Mouse (Mus musculus): ENCODE data around the gene Nmt1. TPM values are rescaled to one million over a fixed set of nuclear protein-coding genes. Genes with fewer than 3 reads are reported as not detected.

The Nmt1 gene
- polyA plus RNA-seq, 1 experiment from 2014 or later = 36.7 TPM

DNA sequence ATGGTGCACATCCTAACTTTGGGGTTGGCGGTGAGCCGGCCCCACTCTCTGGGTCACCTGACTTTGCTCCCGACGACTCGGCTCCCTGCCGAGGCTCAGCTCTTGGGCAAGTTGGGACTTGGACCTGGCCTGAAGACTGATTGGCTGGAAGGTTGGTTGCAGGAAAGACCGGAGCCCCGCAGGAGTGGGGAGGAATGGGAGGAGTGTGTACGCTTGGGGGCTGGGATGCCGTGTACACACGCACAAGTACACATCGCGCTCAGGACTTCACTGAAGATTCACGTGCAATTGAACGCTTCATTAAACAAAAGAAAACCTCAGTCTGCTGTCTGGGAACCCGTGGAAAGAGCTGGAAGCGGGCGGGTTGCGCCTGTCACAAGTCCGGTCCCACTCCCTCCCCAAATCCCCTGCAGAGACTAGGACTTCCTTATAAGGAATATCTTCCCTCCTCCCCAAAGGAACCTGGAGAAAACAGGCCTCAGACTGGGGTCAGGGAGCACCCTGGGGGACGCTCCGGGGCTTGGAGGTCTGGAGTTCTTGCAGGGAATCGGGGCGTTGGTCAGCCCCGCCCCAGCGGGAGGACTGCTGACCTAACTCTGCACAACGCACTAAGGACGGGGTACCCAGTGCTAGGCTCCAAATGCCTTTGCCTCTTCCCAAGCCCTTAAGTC, 84.0 kb downstream of the Nmt1 start:
- ATAC-seq (ENCODE audit: insufficient read depth) = no peak

DNA sequence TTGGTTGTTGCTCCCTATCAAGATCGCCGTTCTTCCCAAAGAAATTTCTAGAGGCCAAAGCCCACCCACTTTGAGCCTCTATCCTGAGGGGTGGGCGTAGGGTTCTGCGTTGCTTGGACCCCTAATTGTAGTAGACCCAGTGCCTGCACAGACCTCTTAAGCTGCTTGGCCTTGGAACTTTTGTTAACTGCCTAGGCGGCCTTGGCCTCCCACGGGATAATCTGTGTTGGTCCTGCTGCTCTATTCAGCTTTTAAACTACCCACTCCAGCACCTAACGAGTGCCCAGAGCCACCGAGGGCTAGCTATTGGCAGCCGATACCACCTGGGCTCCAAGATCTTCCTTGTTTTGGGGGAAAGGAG, 84.5 kb downstream of the Nmt1 start:
- H3K27me3 ChIP-seq = peaks cover 21% of the 10 kb centered on the region
- peaks cover 29% of the 10 kb centered on the region for H3K36me3 ChIP-seq (replicated peaks)
- WGBS (ENCODE audit: insufficient replicate concordance) = 48% methylated on average over 9 of the region's 9 CpGs
- ATAC-seq (ENCODE audit: insufficient read depth) = no peak
- peak overlapping the region; percentile 65 for H3K4me2 ChIP-seq
- H3K9me3 ChIP-seq (replicated peaks) = no peaks in the 10 kb centered on the region
- peaks cover 55% of the 10 kb centered on the region for H3K4me1 ChIP-seq (replicated peaks)
- peak overlapping the region; percentile 39 for H3K4me3 ChIP-seq (replicated peaks)
- H3K27ac ChIP-seq (replicated peaks) = 0 out of 2 replicates have a peak overlapping the region, but pooled peaks have one; percentile 25
- H3K9ac ChIP-seq = 0 out of 2 replicates have a peak overlapping the region, but pooled peaks have one; percentile 20

More for the DNA sequence above, 84.0 kb downstream of the Nmt1 start:
- H3K4me1 ChIP-seq (replicated peaks) = peaks cover 55% of the 10 kb centered on the region
- peak overlapping the region; percentile 65 for H3K4me2 ChIP-seq
- H3K4me3 ChIP-seq (replicated peaks) = peak overlapping the region; percentile 39
- H3K36me3 ChIP-seq (replicated peaks) = peaks cover 34% of the 10 kb centered on the region
- H3K27me3 ChIP-seq = peaks cover 21% of the 10 kb centered on the region
- H3K9ac ChIP-seq = peak overlapping the region; percentile 20; the same call in 1 of the 2 replicates
- 13% methylated on average over 28 of the region's 28 CpGs for WGBS (ENCODE audit: insufficient replicate concordance)
- H3K27ac ChIP-seq (replicated peaks) = peak overlapping the region; percentile 45; the same call in 1 of the 2 replicates
- H3K9me3 ChIP-seq (replicated peaks) = no peaks in the 10 kb centered on the region

DNA sequence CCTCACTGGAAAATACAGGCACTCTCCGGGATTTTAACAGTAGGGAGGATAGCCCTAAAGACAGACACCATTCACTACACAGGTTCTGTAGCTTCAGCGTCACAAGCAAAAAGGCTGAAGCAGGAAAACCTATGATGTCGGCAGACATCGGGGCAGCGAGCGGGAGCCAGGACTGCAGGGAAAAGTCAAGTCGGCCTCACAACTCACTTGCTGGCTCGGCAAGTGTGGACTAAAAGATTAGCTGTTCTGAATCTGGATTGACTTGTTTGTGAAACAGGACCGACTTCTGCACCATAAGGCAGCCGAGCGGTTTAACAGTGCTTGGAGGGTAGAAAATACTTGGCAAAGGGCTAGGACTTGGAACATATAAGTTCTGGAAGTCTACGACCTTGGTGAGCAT, 85.0 kb downstream of the Nmt1 start:
- H3K27me3 ChIP-seq = peaks cover 21% of the 10 kb centered on the region
- H3K9me3 ChIP-seq (replicated peaks) = no peaks in the 10 kb centered on the region
- H3K4me2 ChIP-seq = 0 out of 2 replicates have a peak overlapping the region, but pooled peaks have one; percentile 65
- H3K4me1 ChIP-seq (replicated peaks) = peaks cover 60% of the 10 kb centered on the region
- H3K27ac ChIP-seq (replicated peaks) = no peak overlapping the region
- H3K36me3 ChIP-seq (replicated peaks) = peaks cover 24% of the 10 kb centered on the region
- no peak for ATAC-seq (ENCODE audit: insufficient read depth)
- WGBS (ENCODE audit: insufficient replicate concordance) = 71% methylated on average over 12 of the region's 12 CpGs
- H3K4me3 ChIP-seq (replicated peaks) = no peak overlapping the region
- H3K9ac ChIP-seq = no peak overlapping the region

DNA sequence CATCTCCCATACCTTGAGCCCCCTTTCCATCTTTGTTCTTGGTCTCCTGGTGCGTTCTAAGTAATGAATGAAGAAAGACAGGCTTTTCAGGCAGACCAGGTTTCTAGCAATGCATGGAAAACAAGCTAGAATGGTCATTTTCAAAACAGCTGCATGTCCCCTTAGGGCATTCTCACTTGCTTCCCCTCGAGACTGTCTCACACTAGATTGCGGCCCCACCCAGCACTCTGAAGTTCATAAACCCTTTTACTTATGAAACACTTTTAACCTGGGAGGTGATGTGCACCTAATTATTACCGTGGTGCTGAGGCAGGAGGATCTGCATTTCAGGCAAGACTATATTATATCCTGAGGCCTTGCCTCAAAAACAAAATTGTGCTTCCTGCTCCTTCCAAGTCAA, 85.8 kb downstream of the Nmt1 start:
- Histone ChIP-seq H3K4me2 (0 out of 2 replicates have a peak overlapping the region, but pooled peaks have one; percentile 13), H3K9ac (no peak overlapping the region), H3K27me3 (peaks cover 21% of the 10 kb centered on the region), H3K4me1 (replicated peaks) (peaks cover 66% of the 10 kb centered on the region), H3K36me3 (replicated peaks) (peaks cover 16% of the 10 kb centered on the region), H3K9me3 (replicated peaks) (no peaks in the 10 kb centered on the region), H3K4me3 (replicated peaks) (no peak overlapping the region), H3K27ac (replicated peaks) (peak overlapping the region; percentile 34; the same call in 1 of the 2 replicates)
- WGBS (ENCODE audit: insufficient replicate concordance) = 68% methylated on average over 4 of the region's 4 CpGs
- no peak for ATAC-seq (ENCODE audit: insufficient read depth)

DNA sequence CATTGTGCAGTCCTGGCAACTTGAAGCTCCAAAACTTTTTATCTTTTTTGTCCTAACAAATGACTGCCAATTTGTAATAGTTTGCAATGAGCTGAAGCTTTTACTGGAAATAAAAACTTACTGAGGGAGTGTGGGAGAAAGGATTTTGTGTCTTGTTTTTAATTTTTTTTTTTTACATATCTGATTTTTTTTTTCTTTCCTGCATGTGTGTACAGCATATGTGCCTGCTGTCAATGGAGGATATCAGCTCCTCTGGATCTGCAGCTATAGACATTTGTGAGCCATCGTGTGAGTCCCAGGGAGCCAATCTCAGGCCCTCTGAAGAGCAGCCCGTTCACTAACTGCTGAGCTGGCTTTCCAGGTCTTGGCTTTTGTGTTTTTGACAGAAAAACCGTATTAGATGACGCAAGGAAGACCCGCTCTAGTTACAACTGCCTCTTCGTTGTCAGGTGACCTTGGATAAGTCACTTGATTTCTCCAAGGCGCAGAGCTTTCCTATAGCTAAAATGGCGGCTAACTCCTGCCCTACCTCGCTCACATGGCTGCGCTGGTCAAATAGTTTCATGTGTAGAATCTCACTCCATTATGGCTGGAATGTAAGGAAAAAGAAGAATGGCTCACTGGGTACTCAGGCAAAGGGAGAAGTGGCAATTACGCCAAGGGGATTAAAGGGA, 86.4 kb downstream of the Nmt1 start:
- H3K4me3 ChIP-seq (replicated peaks) = peak overlapping the region; percentile 66
- H3K9me3 ChIP-seq (replicated peaks) = no peaks in the 10 kb centered on the region
- H3K4me2 ChIP-seq = peak overlapping the region; percentile 82
- ATAC-seq (ENCODE audit: insufficient read depth) = no peak
- peaks cover 21% of the 10 kb centered on the region for H3K27me3 ChIP-seq
- peak overlapping the region; percentile 96 for H3K27ac ChIP-seq (replicated peaks)
- 80% methylated on average over 11 of the region's 11 CpGs for WGBS (ENCODE audit: insufficient replicate concordance)
- H3K4me1 ChIP-seq (replicated peaks) = peaks cover 70% of the 10 kb centered on the region
- peaks cover 10% of the 10 kb centered on the region for H3K36me3 ChIP-seq (replicated peaks)
- H3K9ac ChIP-seq = peak overlapping the region; percentile 78

DNA sequence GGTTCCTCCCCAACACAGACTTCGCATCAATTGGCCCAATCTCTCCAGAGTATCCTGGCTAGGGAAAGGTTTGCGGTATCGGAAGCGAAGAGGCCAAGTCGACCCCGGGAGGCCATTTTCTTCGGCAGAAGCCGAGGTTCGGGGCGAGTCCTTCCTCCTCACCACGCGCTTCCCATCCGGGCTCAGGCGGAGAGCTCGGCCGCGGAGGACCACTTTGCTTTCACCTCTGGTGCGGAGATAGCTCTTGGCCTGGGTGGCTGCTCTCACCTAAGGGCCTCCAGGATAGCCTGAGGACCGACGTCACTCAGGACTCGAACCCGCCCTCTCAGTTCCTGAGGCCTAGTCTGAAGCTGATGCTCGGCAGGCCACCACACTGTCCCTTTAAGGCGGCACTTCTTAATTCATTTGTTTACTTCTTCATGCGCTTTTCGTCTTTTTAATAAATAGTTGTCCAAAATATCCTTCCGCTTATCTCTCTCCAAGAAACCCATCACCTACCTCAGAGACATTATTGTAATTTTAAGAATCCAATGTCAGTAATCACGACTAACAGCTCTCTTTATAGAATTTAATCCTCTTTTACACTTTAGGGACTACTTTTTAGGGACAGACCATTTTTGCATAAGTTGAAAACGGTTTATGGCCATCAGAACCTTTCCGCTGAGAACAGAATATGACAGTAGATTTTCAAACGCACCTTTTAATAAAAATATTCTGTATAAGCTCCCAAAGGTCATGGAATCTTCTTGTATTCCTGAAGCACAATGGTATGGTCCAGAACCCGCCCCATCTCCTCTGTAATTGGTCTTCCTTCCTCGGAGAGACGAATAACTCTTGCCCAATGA, 87.4 kb downstream of the Nmt1 start:
- peak; percentile 76 for ATAC-seq (ENCODE audit: insufficient read depth)
- under 1% methylated on average over 34 of the region's 34 CpGs for WGBS (ENCODE audit: insufficient replicate concordance)
- Histone ChIP-seq H3K4me1 (replicated peaks) (peaks cover 70% of the 10 kb centered on the region), H3K4me2 (peak overlapping the region; percentile 82), H3K4me3 (replicated peaks) (peak overlapping the region; percentile 66), H3K27ac (replicated peaks) (peak overlapping the region; percentile 96), H3K36me3 (replicated peaks) (0 out of 2 replicates have a peak, but pooled peaks cover 7% of the 10 kb centered on the region), H3K9ac (peak overlapping the region; percentile 78), H3K9me3 (replicated peaks) (no peaks in the 10 kb centered on the region), H3K27me3 (peaks cover 21% of the 10 kb centered on the region)

DNA sequence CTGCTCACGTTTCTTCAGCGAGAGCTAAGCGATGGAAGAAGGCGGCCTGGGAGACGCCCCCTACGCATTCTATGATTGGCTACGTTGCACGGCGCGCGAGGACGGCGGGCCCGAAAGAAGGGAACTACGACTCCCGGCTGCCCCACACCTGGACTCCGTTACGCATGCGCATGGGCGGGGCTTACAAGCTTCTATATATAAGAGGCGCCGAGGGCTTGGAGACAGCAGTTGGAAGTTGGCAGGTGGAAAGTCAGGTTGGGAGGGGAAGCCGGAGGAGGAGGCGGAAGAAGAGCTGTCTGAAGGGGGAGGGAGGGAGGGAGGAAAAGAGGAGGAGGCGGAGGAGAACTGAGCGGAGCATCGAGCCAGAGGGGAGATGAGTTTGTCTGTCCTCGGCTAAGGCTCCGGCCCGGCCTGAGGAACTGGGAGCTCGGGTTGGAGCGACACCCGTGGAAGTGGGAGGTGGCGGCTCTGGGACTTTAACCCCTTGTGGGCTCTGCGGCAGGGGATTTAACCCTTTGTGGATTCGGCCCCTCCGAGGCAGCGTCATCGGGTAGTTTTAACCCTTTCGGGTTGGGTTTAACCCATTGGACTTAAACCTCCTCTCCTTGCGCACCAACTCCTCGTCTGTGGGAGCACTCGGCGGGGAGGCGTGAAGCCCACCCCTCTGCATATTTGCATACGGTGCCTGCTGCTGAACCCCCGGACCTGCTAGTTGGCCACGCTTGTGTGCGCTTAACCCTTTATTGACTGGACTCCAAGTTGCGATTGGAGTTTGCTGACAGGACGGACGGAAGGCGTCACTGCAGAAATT, 88.2 kb downstream of the Nmt1 start, which contains the start of gene Hexim1:
Gene Hexim1 (plus strand): TSS at position 224 of the 811 bp plus-strand sequence.
- Histone ChIP-seq H3K4me1 (replicated peaks) (peaks cover 63% of the 10 kb centered on the region), H3K9me3 (replicated peaks) (no peaks in the 10 kb centered on the region), H3K9ac (peak within 1 kb of the TSS; percentile 78), H3K4me2 (peak within 1 kb of the TSS; percentile 93), H3K36me3 (replicated peaks) (0 out of 2 replicates have a peak, but pooled peaks cover under 1% of the 10 kb centered on the region), H3K4me3 (replicated peaks) (peak within 1 kb of the TSS; percentile 70), H3K27ac (replicated peaks) (peak within 1 kb of the TSS; percentile 96), H3K27me3 (peaks cover 20% of the 10 kb centered on the region)
- WGBS (ENCODE audit: insufficient replicate concordance) = under 1% methylated on average over 53 of the region's 53 CpGs
- ATAC-seq (ENCODE audit: insufficient read depth) = peak; percentile 92

DNA sequence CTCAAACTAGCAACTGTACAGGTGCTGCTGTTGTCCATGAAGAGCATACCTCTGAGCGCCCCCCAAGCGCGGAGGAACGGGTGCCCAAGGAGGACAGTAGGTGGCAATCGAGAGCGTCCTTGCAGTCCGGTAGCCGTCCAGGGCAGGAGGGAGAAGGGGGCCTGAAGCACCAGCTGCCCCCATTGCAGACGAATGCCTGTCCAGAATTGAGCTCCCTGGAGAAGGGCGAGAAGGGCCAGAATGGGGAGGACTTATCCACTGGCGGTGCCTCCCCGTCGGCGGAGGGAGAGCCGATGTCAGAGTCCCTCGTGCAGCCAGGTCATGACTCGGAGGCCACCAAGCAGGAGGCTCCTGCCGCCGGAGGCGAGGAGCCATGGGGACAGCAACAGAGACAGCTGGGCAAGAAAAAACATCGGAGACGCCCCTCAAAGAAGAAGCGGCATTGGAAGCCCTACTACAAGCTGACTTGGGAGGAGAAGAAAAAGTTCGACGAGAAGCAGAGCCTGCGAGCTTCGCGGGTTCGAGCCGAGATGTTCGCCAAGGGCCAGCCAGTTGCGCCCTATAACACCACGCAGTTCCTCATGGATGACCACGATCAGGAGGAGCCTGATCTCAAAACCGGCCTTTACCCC, 89.1 kb downstream of the Nmt1 start:
- peaks cover 55% of the 10 kb centered on the region for H3K4me1 ChIP-seq (replicated peaks)
- peak overlapping the region; percentile 93 for H3K4me2 ChIP-seq
- H3K4me3 ChIP-seq (replicated peaks) = peak overlapping the region; percentile 70
- H3K9ac ChIP-seq = peak overlapping the region; percentile 73
- peak overlapping the region; percentile 91 for H3K27ac ChIP-seq (replicated peaks)
- no peak for ATAC-seq (ENCODE audit: insufficient read depth)
- no peaks in the 10 kb centered on the region for H3K36me3 ChIP-seq (replicated peaks)
- H3K27me3 ChIP-seq = peaks cover 12% of the 10 kb centered on the region
- 0% methylated on average over 35 of the region's 35 CpGs for WGBS (ENCODE audit: insufficient replicate concordance)
- no peaks in the 10 kb centered on the region for H3K9me3 ChIP-seq (replicated peaks)

DNA sequence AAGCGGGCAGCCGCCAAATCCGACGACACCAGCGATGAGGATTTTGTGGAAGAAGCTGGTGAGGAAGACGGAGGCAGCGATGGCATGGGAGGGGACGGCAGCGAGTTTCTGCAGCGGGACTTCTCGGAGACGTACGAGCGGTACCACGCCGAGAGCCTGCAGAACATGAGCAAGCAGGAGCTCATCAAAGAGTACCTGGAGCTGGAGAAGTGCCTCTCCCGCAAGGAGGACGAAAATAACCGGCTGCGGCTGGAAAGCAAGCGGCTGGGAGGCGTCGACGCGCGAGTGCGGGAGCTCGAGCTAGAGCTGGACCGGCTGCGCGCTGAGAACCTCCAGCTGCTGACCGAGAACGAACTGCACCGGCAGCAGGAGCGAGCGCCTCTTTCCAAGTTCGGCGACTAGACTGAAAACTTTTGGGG, 89.6 kb downstream of the Nmt1 start:
- Histone ChIP-seq H3K9me3 (replicated peaks) (no peaks in the 10 kb centered on the region), H3K4me3 (replicated peaks) (peak overlapping the region; percentile 70), H3K4me1 (replicated peaks) (peaks cover 50% of the 10 kb centered on the region), H3K9ac (peak overlapping the region; percentile 73), H3K27me3 (peaks cover 7% of the 10 kb centered on the region), H3K27ac (replicated peaks) (peak overlapping the region; percentile 30; the same call in 1 of the 2 replicates), H3K36me3 (replicated peaks) (no peaks in the 10 kb centered on the region), H3K4me2 (peak overlapping the region; percentile 93)
- WGBS (ENCODE audit: insufficient replicate concordance) = under 1% methylated on average over 38 of the region's 38 CpGs
- ATAC-seq (ENCODE audit: insufficient read depth) = no peak

Measured in liver, embryonic 15.5 days (tissue).